Mouse (Mus musculus) G1E (cell line): Measurements from ENCODE around the gene Fads2. TPM values are rescaled to one million over a fixed set of nuclear protein-coding genes. Genes with fewer than 3 reads are reported as not detected.

Experiments used
- ATAC-seq: 2 replicates; pipeline ENCODE4 v1.8.0; 2016; ENCODE audit warnings: mild to moderate bottlenecking; ENCODE audit not compliant: insufficient number of reproducible peaks, poor library complexity, low FRiP score, severe bottlenecking; ENCODE audit errors: extremely low read depth
- DNase-seq: peaks from one replicate; pipeline ENCODE4 v3.0.0; 2012; ENCODE audit warnings: low spot score
- H3K27me3 ChIP-seq: 2 replicates; pipeline ENCODE4 v1.6.1; 2012; ENCODE audit warnings: mild to moderate bottlenecking, low read length, inconsistent platforms; ENCODE audit not compliant: insufficient read depth
- H3K36me3 ChIP-seq: replicated peaks from 2 replicates; pipeline ENCODE3; 2012; ENCODE audit warnings: mild to moderate bottlenecking, inconsistent platforms
- H3K4me1 ChIP-seq: 2 replicates; pipeline ENCODE4 v1.6.1; 2012; ENCODE audit warnings: low read depth, low read length, inconsistent platforms, mixed read lengths; ENCODE audit not compliant: insufficient read depth
- H3K4me3 ChIP-seq: 2 replicates; pipeline ENCODE4 v1.5.1; 2012; ENCODE audit warnings: low read depth, mild to moderate bottlenecking, inconsistent platforms, low read length, moderate library complexity, mixed read lengths
- H3K9me3 ChIP-seq: replicated peaks from 2 replicates; pipeline ENCODE4 v1.6.1; 2012; ENCODE audit warnings: inconsistent platforms
- CTCF ChIP-seq: IDR thresholded peaks from 2 replicates; pipeline ENCODE4 v1.5.1; 2012; ENCODE audit warnings: low read depth, low read length, inconsistent platforms, mixed read lengths
- GATA1 ChIP-seq: IDR thresholded peaks from 2 replicates; pipeline ENCODE4 v1.6.1; 2012; ENCODE audit warnings: borderline replicate concordance, low read length, inconsistent platforms, mixed read lengths
- GATA2 ChIP-seq: IDR thresholded peaks from 2 replicates; pipeline ENCODE4 v1.6.1; 2012; ENCODE audit warnings: low read depth, low read length, inconsistent platforms, borderline replicate concordance
- POLR2AphosphoS5 ChIP-seq: IDR thresholded peaks from 2 replicates; pipeline ENCODE4 v1.6.1; 2012; ENCODE audit warnings: low read depth, low read length, inconsistent platforms; ENCODE audit not compliant: insufficient replicate concordance
- TAL1 ChIP-seq: conservative IDR thresholded peaks from 2 replicates; pipeline ENCODE4 v1.6.1; 2012; ENCODE audit warnings: low read depth, low read length, inconsistent platforms, mixed read lengths
- polyA plus RNA-seq: library from polyadenylated mRNA; stranded (reverse); fragments of >175 nt; gene quantifications from 2 replicates; pipeline ENCODE4 v1.2.3, GENCODE M21; 2012
- total RNA-seq, 2 experiments: library from RNA; stranded (forward) in 1 of 2; stranded (reverse) in 1 of 2; fragments of 200-1000 nt in 1 of 2; fragments of >200 nt in 1 of 2; fragmentation: Nextera tagmentation in 1 of 2; gene quantifications; 2 replicates each; pipeline ENCODE4 v1.2.3; 2014 to 2017

Gene Fads2
- total and polyA plus RNA-seq, 3 experiments: 182 to 275 (median 226) TPM

- Histone ChIP-seq H3K4me3 (peak overlapping the region; percentile 42; the same call in 1 of the 2 replicates), H3K4me1 (peaks cover 83% of the 10 kb centered on the region), H3K9me3 (no peaks in the 10 kb centered on the region), H3K27me3 (peaks cover 4% of the 10 kb centered on the region; the same call in 1 of the 2 replicates), H3K36me3 (no peaks in the 10 kb centered on the region)
- TF ChIP-seq GATA2: no peak
- TF ChIP-seq TAL1: no peak
- no peak for TF ChIP-seq CTCF
- TF ChIP-seq POLR2AphosphoS5: no peak
- no peak for TF ChIP-seq GATA1
- ATAC-seq (no peak), DNase-seq (no peak)
Measured at GRCm38 (mm10) chr19:10013913-10014312, 87.6 kb downstream of the Fads2 start.

GRCm38 (mm10) chr19:10013348-10013747 is 88.2 kb downstream of the Fads2 start:
- TF ChIP-seq GATA2: no peak
- no peak for TF ChIP-seq CTCF
- no peak for TF ChIP-seq TAL1
- TF ChIP-seq POLR2AphosphoS5: no peak
- TF ChIP-seq GATA1: no peak
- ATAC-seq (no peak), DNase-seq (no peak)
- Histone ChIP-seq H3K9me3 (no peaks in the 10 kb centered on the region), H3K27me3 (peaks cover 4% of the 10 kb centered on the region; the same call in 1 of the 2 replicates), H3K36me3 (no peaks in the 10 kb centered on the region), H3K4me1 (peaks cover 77% of the 10 kb centered on the region), H3K4me3 (no peak overlapping the region; the same call in 1 of the 2 replicates)

GRCm38 (mm10) chr19:10012827-10013278 is 88.7 kb downstream of the Fads2 start:
- Histone ChIP-seq H3K36me3 (no peaks in the 10 kb centered on the region), H3K4me1 (peaks cover 72% of the 10 kb centered on the region), H3K4me3 (no peak overlapping the region; the same call in 1 of the 2 replicates), H3K9me3 (no peaks in the 10 kb centered on the region), H3K27me3 (peaks cover 8% of the 10 kb centered on the region; the same call in 1 of the 2 replicates)
- ATAC-seq (no peak), DNase-seq (no peak)
- TF ChIP-seq CTCF (no peak), POLR2AphosphoS5 (no peak), GATA2 (no peak), GATA1 (no peak), TAL1 (no peak)

Other genes with a start within 250 kb of the Fads2 start
- 125 and 160 TPM in 2 replicates for gene Incenp, start 202.2 kb downstream of the Fads2 start, total RNA-seq (2014; fragmentation: Nextera tagmentation)
- gene Incenp, start 202.2 kb downstream of the Fads2 start, total RNA-seq (2017): 73.2 and 83.8 TPM in 2 replicates
- 187 and 221 TPM in 2 replicates for gene Incenp, start 202.2 kb downstream of the Fads2 start, polyA plus RNA-seq
- gene Fth1, start 121.1 kb downstream of the Fads2 start, total RNA-seq (2014; fragmentation: Nextera tagmentation): 2,660 and 2,681 TPM in 2 replicates
- 936 and 1,016 TPM in 2 replicates for gene Fth1, start 121.1 kb downstream of the Fads2 start, total RNA-seq (2017)
- 28,412 and 34,236 TPM in 2 replicates for gene Fth1, start 121.1 kb downstream of the Fads2 start, polyA plus RNA-seq
- not detected in 2 replicates for gene Best1, start 100.1 kb downstream of the Fads2 start, total RNA-seq (2014; fragmentation: Nextera tagmentation)
- 0.22 TPM in 1 of 2 replicates, not detected in the other for gene Best1, start 100.1 kb downstream of the Fads2 start, total RNA-seq (2017)
- gene Best1, start 100.1 kb downstream of the Fads2 start, polyA plus RNA-seq: 0.03 TPM in 1 of 2 replicates, not detected in the other
- gene Rab3il1, start 100.1 kb downstream of the Fads2 start, total RNA-seq (2014; fragmentation: Nextera tagmentation): 4.7 and 25.4 TPM in 2 replicates
- gene Rab3il1, start 100.1 kb downstream of the Fads2 start, total RNA-seq (2017): 2.7 and 3.1 TPM in 2 replicates
- gene Rab3il1, start 100.1 kb downstream of the Fads2 start, polyA plus RNA-seq: 4.0 and 4.2 TPM in 2 replicates
- 32.8 and 41.8 TPM in 2 replicates for gene Fads3, start 60.2 kb downstream of the Fads2 start, total RNA-seq (2014; fragmentation: Nextera tagmentation)
- gene Fads3, start 60.2 kb downstream of the Fads2 start, total RNA-seq (2017): 17.0 and 20.1 TPM in 2 replicates
- gene Fads3, start 60.2 kb downstream of the Fads2 start, polyA plus RNA-seq: 46.6 and 48.8 TPM in 2 replicates
- gene Fads1, start 81.1 kb upstream of the Fads2 start, total RNA-seq (2014; fragmentation: Nextera tagmentation): 366 and 403 TPM in 2 replicates
- gene Fads1, start 81.1 kb upstream of the Fads2 start, total RNA-seq (2017): 143 and 145 TPM in 2 replicates
- 298 and 307 TPM in 2 replicates for gene Fads1, start 81.1 kb upstream of the Fads2 start, polyA plus RNA-seq
- gene Tmem258, start 102.3 kb upstream of the Fads2 start, total RNA-seq (2014; fragmentation: Nextera tagmentation): 24.2 and 40.3 TPM in 2 replicates
- 178 and 219 TPM in 2 replicates for gene Tmem258, start 102.3 kb upstream of the Fads2 start, total RNA-seq (2017)
- gene Tmem258, start 102.3 kb upstream of the Fads2 start, polyA plus RNA-seq: 13.9 and 20.3 TPM in 2 replicates
- 23.1 and 30.8 TPM in 2 replicates for gene Fen1, start 102.4 kb upstream of the Fads2 start, total RNA-seq (2014; fragmentation: Nextera tagmentation)
- gene Fen1, start 102.4 kb upstream of the Fads2 start, total RNA-seq (2017): 167 and 180 TPM in 2 replicates
- gene Fen1, start 102.4 kb upstream of the Fads2 start, polyA plus RNA-seq: 51.2 and 86.3 TPM in 2 replicates
- gene Myrf, start 139.0 kb upstream of the Fads2 start, total RNA-seq (2014; fragmentation: Nextera tagmentation): not detected in 2 replicates
- gene Myrf, start 139.0 kb upstream of the Fads2 start, total RNA-seq (2017): 0.12 and 0.22 TPM in 2 replicates
- not detected in 2 replicates for gene Myrf, start 139.0 kb upstream of the Fads2 start, polyA plus RNA-seq
- gene Dagla, start 203.1 kb upstream of the Fads2 start, total RNA-seq (2014; fragmentation: Nextera tagmentation): not detected in 2 replicates
- under 0.01 and 0.11 TPM in 2 replicates for gene Dagla, start 203.1 kb upstream of the Fads2 start, total RNA-seq (2017)
- gene Dagla, start 203.1 kb upstream of the Fads2 start, polyA plus RNA-seq: not detected in 2 replicates